Mouse (Mus musculus): ENCODE data around the gene Btbd18. TPM values are rescaled to one million over a fixed set of nuclear protein-coding genes. Genes with fewer than 3 reads are reported as not detected.

Btbd18 gene
- polyA plus RNA-seq, 1 experiment = 0.05 TPM

DNA sequence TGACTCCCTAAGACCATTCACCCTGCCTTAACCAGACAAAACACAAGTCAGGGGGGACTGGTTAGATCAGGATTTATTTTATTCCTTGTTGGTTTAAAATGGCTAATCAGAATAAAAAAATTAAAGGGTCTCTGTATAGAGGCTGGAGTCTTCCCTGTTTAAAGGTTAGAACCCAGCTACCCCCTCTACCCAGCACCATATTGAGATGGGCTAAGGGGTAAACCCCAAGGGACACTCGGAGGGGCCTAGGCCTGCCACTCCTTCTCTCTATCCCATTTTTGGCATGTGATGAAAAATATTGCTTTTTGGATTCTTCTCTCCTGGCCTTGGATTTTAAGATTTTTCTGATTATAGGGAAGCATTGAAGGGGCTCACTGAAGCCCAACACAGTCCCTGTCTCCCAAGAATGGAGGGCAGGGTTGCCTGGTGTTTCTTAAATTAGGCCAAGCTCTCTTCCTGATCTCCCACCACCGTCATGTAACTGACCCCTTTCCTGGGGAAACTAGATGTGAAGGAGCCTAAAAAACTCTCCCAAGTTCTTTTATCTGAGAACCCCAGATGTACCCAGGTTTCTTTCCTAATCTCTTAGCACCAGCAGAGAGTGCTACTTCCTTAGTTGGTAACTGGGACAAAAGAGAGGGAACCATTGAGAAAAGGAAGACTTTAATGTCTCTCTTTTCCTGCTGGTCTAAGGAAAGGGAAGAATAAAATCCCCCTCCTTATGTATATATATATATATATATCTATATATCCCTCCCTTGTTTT is 29.4 kb downstream of the Btbd18 start:
- no peak for DNase-seq
- H3K4me1 ChIP-seq (ENCODE audit: control insufficient read depth, insufficient read depth, low read length) = no peaks in the 10 kb centered on the region
- H3K4me3 ChIP-seq (replicated peaks; ENCODE audit: extremely low read depth, low read depth, low read length) = no peak overlapping the region
- 78% methylated on average over 2 of the region's 2 CpGs for WGBS
- TF ChIP-seq POLR2A (IDR thresholded peaks at IDR 0.05; ENCODE audit: borderline replicate concordance, extremely low read depth, low read depth, low read length) (no peak), CTCF (IDR thresholded peaks at IDR 0.05; ENCODE audit: insufficient read depth, low read length) (no peak)

GRCm38 (mm10) chr2:84690050-84690449 is 31.2 kb downstream of the Btbd18 start:
- no peak for TF ChIP-seq CTCF (IDR thresholded peaks at IDR 0.05; ENCODE audit: insufficient read depth, low read length)
- no peak for TF ChIP-seq POLR2A (IDR thresholded peaks at IDR 0.05; ENCODE audit: borderline replicate concordance, extremely low read depth, low read depth, low read length)

DNA sequence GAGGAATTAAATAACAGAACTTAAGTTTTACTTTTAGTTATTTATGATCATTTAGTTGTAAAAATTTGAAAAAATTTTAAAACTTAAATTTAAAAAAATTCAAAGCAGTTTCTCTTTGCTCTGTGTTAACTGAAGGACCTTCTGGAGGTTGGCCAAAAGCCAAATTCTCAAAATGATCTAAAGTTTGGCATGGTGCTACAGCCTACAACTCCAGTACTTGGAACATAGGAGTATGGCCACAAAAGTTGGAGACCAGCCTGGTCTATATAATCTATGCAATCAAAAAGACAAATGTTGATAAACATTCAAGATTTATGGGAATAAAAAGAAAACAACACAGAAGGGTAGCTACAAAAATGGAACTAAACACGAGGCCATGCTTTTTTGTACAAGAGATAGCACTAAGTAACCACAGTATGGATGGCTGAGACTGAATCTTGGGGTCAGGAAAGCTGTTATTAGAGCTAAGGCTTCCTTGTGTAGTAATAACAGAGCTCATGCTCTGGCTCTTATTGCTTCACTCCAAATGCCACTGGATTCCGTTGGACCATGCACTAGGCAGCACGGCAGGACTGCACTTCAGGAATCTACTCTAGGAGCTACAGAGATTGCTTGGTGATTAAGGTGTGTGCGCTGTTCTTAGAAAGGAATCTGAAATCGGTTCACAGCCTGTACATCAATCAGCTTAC is 36.3 kb downstream of the Btbd18 start:
- DNase-seq = no peak
- Histone ChIP-seq H3K4me1 (ENCODE audit: control insufficient read depth, insufficient read depth, low read length) (no peaks in the 10 kb centered on the region), H3K4me3 (replicated peaks; ENCODE audit: extremely low read depth, low read depth, low read length) (no peak overlapping the region)
- WGBS = 61% methylated on average over 5 of the region's 5 CpGs
- TF ChIP-seq CTCF (IDR thresholded peaks at IDR 0.05; ENCODE audit: insufficient read depth, low read length) = no peak
- no peak for TF ChIP-seq POLR2A (IDR thresholded peaks at IDR 0.05; ENCODE audit: borderline replicate concordance, extremely low read depth, low read depth, low read length)

More at GRCm38 (mm10) chr2:84690050-84690449, 31.2 kb downstream of the Btbd18 start:
- Histone ChIP-seq H3K4me1 (ENCODE audit: control insufficient read depth, insufficient read depth, low read length) (no peaks in the 10 kb centered on the region), H3K4me3 (replicated peaks; ENCODE audit: extremely low read depth, low read depth, low read length) (no peak overlapping the region)
- 82% methylated on average over 12 of the region's 12 CpGs for WGBS
- no peak for DNase-seq

DNA sequence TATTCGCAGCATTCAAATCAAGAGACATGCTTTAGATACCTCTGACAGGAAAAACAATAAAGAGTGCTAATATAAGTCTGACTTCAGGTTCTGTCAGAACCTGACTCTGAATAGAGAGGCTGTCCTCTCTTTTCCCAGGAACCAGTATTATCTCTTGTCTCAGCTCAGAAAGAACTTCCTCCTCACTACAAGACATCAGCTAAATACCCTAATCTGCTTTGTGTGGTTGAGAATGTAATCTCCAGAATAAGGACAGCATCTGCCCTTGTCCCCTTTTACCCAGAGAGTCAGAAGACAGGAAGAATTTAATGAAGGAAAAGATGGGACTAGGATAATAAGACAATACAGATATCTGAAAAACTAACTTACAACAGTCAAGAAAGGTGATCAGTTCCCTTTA is 44.6 kb downstream of the Btbd18 start:
- no peak overlapping the region for H3K4me3 ChIP-seq (replicated peaks; ENCODE audit: extremely low read depth, low read depth, low read length)
- DNase-seq = no peak
- TF ChIP-seq CTCF (IDR thresholded peaks at IDR 0.05; ENCODE audit: insufficient read depth, low read length) (no peak), POLR2A (IDR thresholded peaks at IDR 0.05; ENCODE audit: borderline replicate concordance, extremely low read depth, low read depth, low read length) (no peak)
- H3K4me1 ChIP-seq (ENCODE audit: control insufficient read depth, insufficient read depth, low read length) = peaks cover 3% of the 10 kb centered on the region
- 83% methylated on average over 1 of the region's 1 CpGs for WGBS

- DNase-seq = no peak
- Histone ChIP-seq H3K4me1 (ENCODE audit: control insufficient read depth, insufficient read depth, low read length) (peaks cover 8% of the 10 kb centered on the region), H3K4me3 (replicated peaks; ENCODE audit: extremely low read depth, low read depth, low read length) (no peak overlapping the region)
- 58% methylated on average over 5 of the region's 5 CpGs for WGBS
- TF ChIP-seq CTCF (IDR thresholded peaks at IDR 0.05; ENCODE audit: insufficient read depth, low read length) = no peak
- TF ChIP-seq POLR2A (IDR thresholded peaks at IDR 0.05; ENCODE audit: borderline replicate concordance, extremely low read depth, low read depth, low read length) = no peak
Observed at GRCm38 (mm10) chr2:84704329-84704728, 45.5 kb downstream of the Btbd18 start.

DNA sequence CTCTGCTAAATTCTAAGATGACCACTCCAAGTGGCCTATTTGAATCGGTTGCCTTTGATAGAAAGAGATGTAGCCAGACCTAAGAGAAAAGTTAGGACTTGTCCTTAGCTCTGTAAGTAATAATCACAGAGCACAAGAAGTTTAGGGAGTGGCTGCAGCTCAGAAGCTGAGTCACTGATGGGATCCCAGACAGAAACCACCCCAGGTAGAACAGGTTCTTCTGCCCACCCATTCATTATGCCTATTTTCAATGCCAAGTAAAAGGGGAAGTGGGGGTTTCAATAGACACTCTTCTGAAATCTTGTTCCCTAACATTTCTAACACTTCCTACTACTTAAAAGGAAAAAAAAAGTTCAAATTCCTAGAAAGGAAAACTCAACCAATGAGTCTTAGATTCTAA is 46.4 kb downstream of the Btbd18 start:
- no peak for TF ChIP-seq CTCF (IDR thresholded peaks at IDR 0.05; ENCODE audit: insufficient read depth, low read length)
- TF ChIP-seq POLR2A (IDR thresholded peaks at IDR 0.05; ENCODE audit: borderline replicate concordance, extremely low read depth, low read depth, low read length) = no peak
- peaks cover 8% of the 10 kb centered on the region for H3K4me1 ChIP-seq (ENCODE audit: control insufficient read depth, insufficient read depth, low read length)
- no peak overlapping the region for H3K4me3 ChIP-seq (replicated peaks; ENCODE audit: extremely low read depth, low read depth, low read length)
- DNase-seq = no peak
- WGBS = 60% methylated on average over 1 of the region's 1 CpGs

DNA sequence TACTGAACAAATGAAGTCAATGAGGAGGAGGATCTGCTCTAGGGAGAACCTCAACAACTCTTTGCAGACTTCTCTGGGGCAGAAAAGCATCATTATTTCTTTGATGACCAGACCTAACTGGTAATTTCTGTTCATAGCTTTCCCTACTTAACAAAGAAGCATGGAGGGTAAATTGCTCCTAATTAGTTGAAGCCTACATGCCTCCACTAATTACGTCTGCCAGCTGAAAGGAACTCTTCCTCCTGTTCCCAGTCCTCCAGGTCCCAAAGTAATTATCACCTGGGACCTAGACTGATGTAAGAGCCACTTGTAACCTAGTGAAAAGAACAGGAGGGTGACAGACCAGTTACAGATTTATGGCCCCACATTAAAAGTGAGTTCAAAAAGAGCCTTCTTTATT is 48.6 kb downstream of the Btbd18 start:
- DNase-seq = no peak
- TF ChIP-seq POLR2A (IDR thresholded peaks at IDR 0.05; ENCODE audit: borderline replicate concordance, extremely low read depth, low read depth, low read length) = no peak
- no peak for TF ChIP-seq CTCF (IDR thresholded peaks at IDR 0.05; ENCODE audit: insufficient read depth, low read length)
- 64% methylated on average over 1 of the region's 1 CpGs for WGBS
- no peak overlapping the region for H3K4me3 ChIP-seq (replicated peaks; ENCODE audit: extremely low read depth, low read depth, low read length)
- peaks cover 8% of the 10 kb centered on the region for H3K4me1 ChIP-seq (ENCODE audit: control insufficient read depth, insufficient read depth, low read length)

DNA sequence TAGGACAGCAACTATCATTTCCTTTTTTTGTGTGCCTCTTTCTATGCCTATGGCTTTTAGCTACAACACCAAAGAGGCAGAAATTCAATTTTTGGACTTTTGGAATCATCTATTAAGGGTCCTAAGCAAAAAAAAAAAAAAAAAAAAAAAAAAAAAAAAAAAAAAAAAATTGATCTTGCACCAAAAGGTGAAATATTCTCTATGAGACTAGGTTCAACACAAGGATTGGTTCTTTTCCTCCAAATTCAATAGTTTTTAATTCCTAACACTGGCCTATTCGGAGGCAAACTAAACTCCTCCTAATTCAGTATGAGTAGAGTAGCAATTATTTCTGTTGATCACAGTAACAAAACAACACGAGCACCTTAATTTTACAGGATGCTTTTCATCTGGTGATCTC is 53.0 kb downstream of the Btbd18 start:
- WGBS = 81% methylated on average over 2 of the region's 2 CpGs
- DNase-seq = no peak
- TF ChIP-seq CTCF (IDR thresholded peaks at IDR 0.05; ENCODE audit: insufficient read depth, low read length) (no peak), POLR2A (IDR thresholded peaks at IDR 0.05; ENCODE audit: borderline replicate concordance, extremely low read depth, low read depth, low read length) (no peak)

DNA sequence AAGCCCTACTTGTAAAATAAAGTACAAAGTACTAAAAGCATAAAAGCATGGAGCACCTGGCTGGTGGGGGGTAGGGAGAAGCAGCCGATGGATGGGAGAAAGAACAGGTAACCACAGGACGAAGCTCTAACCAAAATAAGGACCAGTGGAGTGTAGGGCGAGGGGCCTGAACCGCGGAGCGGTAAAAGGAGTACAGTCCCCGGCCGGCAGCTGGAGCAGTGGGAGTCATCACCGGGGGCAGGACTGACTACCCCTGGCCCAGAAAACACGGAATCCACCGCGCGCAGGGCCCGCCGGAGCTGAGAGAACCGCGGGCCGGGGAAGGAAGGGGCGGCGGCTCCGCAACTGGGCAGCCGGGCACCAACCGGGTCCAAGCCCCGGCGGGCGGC is 55.5 kb downstream of the Btbd18 start:
- WGBS = under 1% methylated on average over 26 of the region's 26 CpGs

More for the DNA sequence above, 53.0 kb downstream of the Btbd18 start:
- Histone ChIP-seq H3K4me1 (ENCODE audit: control insufficient read depth, insufficient read depth, low read length) (peaks cover 11% of the 10 kb centered on the region), H3K4me3 (replicated peaks; ENCODE audit: extremely low read depth, low read depth, low read length) (no peak overlapping the region)

More for the DNA sequence above, 55.5 kb downstream of the Btbd18 start:
- Histone ChIP-seq H3K4me1 (ENCODE audit: control insufficient read depth, insufficient read depth, low read length) (peaks cover 5% of the 10 kb centered on the region), H3K4me3 (replicated peaks; ENCODE audit: extremely low read depth, low read depth, low read length) (peak overlapping the region; percentile 94)
- TF ChIP-seq POLR2A (IDR thresholded peaks at IDR 0.05; ENCODE audit: borderline replicate concordance, extremely low read depth, low read depth, low read length) = no peak
- no peak for TF ChIP-seq CTCF (IDR thresholded peaks at IDR 0.05; ENCODE audit: insufficient read depth, low read length)
- DNase-seq = no peak

All from lung, adult 2 months (tissue).